Mouse (Mus musculus): ENCODE measurements at regions not wholly inside any gene's neighbourhood (a gene's known extent, or its start where the extent isn't known, plus 50 kb on each side); places are given as distances from the start of the nearest gene placed in this dataset.

DNA sequence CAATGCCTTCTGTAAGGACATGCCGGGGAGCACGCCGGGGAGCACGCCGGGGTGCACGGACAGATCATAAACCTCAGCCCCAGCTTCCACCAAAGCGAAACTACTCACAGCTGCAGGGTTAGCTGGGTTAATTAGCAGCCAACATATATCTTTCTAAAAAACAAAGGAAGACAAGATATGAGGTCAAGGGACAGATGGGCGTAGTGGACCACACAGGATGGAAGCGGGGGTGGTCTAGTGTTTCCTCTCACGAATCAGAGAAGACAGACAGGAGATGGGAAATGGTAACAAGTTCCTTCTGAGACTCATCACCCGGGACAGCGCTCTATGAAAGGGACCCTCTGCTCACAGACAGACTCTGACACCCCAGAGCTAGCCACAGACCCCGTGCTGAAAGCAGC lies 60.0 kb upstream of the Ajap1 start:
- no peak for DNase-seq (ENCODE audit: low spot score in 2 of 2)
- intact Hi-C loops (cut with DNase I) = no loop called here

DNA sequence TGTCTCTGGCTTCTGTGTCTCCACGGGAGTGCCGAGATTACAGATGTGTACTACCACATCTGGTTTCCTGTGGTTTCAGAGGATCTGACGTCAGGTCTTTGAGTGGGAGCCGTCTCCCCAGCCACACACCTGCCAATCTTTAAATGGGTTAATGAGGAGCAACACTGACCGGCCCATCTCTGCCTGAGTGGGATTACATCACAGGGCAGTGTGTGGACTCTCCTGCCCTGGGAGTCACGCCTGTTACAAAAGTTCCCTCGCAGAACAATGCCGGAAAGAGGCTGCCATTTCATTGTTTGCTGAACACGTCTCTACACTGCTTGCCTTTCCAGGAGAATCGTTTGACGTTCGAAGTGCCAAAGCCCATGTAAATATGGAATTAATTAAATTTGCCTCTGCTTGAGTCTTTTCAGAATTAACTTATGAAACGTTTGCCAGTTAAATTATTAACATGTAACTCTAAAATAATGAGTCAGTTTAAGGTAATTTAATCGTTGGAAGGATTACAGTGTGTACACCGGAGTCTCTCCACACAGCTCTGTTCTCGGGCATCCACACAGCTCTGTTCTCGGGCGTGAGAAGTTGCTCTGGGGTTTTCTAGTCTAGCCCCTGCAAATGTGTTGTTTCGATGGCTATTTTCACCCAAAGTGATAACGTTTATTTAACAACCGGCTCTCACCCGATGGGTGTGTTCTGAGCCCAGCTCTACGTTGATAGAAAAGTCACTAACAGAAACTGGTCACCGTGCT lies 61.5 kb upstream of the Ajap1 start:
- DNase-seq (ENCODE audit: low spot score in 2 of 2) = no peak
- intact Hi-C loops (cut with DNase I) = no loop called here

DNA sequence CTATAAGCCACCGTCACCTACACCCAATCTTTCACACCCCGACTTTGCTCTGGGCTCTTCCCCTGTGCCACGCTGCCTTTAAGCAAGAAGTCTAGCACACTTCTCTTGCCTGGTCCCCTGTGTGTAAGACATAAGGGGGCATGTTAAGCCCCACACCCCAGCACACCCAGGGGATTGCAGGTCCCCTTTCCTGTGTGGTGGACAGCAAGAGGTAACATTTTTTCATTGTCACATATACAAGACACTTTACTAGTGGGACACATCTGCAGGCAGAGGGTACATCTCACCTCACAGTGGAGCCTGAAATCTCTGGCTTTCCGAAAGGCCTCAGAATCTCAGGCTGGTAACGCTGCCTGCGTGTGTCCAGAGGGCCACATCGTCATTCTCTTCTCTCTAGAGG lies 64.1 kb upstream of the Ajap1 start:
- intact Hi-C loops (cut with DNase I) = no loop called here
- no peak for DNase-seq (ENCODE audit: low spot score in 2 of 2)

DNA sequence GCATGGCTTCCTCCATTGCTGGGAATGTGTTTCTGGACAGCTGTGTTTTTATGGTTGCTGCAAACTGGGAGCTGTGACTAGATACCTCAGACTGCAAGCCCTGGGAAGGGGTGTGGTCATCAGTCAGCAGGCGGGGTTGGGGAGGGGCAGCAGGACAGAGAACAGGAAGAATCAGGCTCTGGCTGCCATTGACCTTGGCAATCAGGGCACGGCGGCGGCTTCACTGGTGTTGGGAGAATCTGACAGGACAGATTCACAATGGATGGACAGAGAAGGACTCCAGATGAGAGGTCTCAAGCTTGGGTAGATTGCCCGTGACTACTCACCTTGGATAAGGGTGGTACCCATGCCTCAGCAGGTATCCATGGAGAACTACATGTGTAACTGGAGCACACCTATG lies 64.5 kb upstream of the Ajap1 start:
- no peak for DNase-seq (ENCODE audit: low spot score in 2 of 2)

DNA sequence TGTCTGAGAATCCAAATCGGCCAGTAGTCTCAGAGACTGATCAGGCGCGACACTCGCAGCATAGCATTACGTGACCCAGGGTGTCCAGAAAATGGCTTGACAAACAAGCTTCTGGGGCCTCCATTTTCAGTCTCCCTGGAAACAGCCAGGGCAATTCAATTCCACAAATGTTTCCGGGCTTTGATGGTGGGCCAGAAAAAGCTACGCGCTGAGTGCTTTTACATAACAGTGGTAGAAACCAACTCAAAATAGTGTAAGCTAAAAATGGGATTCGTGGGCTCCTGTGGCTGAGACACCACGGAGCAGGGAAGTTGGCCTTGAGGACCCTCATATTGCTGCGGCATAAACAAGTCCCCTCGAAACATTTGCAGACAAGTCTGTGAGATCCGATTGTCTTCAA lies 65.3 kb upstream of the Ajap1 start:
- intact Hi-C loops (cut with DNase I) = no loop called here
- peak; percentile 63 to 80 for DNase-seq (ENCODE audit: low spot score in 2 of 2)

More for the DNA sequence above, 64.5 kb upstream of the Ajap1 start:
- intact Hi-C loops (cut with DNase I) = no loop called here

DNA sequence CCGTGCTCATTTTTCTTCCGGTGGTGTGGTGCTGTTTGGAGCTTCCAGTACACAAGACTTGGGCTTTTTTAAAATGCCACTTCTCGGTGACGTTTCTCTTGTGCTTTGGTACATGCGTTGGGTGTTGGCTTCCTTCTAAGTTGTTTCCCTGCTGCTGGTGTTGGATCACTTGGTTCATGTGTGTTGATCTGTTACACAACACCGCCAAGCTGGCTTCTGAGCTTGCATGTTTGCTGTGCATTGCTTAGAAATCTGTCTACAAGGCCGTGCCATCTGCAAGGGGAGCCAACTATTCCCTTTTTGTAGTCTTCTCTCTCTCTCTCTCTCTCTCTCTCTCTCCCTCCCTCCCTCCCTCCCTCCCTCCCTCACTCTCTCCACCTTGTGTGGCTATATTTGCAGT lies 68.7 kb upstream of the Ajap1 start:
- no peak for DNase-seq (ENCODE audit: low spot score in 2 of 2)

DNA sequence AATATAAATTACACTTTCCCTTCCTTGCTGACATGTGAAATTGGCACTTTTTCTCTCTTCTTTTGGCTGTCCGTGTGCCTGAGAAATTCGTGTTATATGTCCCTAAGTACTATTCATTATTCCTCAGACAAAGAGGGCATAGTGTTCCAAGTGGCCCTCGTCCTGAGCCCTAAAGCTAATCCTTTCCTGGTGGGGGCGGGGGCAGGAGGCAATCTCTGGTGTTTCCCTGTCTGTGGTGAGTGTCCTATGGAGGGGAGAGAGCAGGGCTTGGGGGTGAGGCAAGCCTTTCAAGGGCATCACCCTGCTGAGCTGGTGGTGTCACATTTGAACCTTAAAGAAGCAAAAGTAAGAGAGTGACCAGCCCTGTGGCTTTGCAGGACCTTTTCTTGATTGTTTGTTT lies 69.9 kb upstream of the Ajap1 start:
- intact Hi-C loops (cut with DNase I) = no loop called here
- no peak for DNase-seq (ENCODE audit: low spot score in 2 of 2)

More for the DNA sequence above, 68.7 kb upstream of the Ajap1 start:
- intact Hi-C loops (cut with DNase I) = no loop called here

DNA sequence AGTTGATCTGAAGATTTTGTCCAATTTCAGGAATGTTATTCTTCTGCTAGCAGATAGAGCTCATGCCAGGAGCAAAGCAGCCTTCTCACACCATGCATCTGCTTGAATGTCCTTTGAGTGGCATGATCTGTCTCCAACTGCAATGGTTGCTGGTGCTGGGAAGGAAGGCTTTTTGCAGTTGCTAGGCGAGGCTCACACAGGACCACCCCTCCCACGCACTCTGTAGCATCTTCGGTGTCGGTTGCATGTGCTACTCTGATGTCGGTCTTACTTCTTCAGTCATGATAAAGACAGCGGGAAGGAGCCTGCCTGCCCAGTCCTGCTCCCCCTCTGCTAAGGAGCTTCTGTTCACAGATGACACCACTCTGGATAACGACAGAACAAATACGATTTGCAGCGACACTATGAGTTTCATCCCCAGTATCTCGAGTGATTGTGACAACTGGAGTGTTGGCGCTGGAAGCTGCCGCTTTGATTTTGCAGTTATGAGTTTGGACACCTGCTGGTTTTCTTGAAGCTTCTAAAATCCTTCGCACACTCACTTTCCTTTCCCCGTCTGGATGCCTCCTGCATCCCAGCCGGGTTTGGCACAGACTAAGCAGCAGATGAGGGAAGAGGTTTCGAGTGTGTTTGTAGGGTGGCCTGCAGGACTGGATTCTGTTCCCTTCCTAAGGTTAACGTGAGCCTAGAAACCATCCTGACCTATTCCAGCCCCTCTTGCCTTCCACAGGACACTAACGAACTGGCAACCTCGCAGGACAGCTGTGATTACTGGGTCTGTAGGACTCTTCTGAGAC lies 75.4 kb upstream of the Ajap1 start:
- DNase-seq (ENCODE audit: low spot score in 2 of 2) = peak; percentile 38 to 89
- intact Hi-C loops (cut with DNase I) = no loop called here

DNA sequence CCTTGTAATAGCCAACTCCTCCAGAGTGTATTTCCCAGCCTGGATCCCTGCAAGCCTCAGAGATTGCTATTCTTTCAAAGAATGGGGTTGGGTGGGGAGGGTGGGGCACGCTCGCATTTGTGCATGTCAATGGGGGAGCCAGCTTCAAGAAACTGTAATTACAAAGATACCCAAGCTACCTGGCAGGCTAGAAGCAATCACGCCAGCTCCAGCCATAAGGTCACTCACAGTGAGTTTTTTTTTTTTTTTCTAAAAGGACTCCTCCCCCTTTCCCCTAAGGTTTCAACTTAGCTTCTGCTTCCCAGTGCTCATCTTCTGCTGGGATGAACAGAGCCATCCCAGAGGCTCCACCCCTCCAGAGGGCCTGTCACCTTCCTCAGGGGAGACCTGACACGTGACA lies 77.0 kb upstream of the Ajap1 start:
- DNase-seq (ENCODE audit: low spot score in 2 of 2) = no peak
- intact Hi-C loops (cut with DNase I) = no loop called here

DNA sequence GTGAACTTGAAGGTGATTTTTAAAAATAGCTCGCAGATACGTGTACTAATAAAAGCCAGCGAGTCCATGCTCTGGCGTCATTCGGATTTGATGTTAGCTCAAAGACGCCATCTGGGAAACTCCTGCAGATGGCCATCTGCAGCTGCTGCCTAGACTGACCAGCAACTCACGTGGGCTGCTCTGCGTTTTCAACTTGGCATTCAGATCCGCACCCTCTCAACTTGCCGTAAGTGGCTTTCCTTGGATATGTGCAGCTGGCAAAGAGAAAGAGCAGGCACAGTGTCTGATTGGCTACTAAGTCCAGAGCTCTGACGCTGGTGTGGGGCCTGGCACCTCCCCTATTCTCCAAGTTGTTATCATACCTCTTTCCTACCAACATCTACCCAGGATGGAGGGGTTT lies 77.6 kb upstream of the Ajap1 start:
- intact Hi-C loops (cut with DNase I) = no loop called here
- DNase-seq (ENCODE audit: low spot score in 2 of 2) = peak in 1 of 2 experiments; percentile 24

DNA sequence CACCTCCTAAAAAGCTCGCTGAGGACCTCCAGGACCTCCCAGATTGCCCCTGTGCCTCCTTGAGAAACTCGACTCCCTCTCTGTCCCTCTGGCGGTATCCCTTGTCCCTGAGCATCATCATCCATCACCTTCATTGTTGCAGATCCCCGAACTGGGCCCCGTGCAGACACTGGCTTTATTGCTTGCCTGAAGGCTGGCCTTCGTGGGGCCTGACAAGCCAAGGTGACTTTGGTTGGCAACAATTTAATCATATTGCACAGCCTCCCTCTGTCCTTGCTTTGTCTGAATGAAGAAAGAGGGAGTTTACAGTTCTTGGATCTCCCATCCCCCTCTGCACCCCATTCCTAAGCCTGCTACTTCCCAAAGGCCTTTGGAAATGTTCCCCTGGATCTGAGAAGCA lies 78.3 kb upstream of the Ajap1 start:
- no peak for DNase-seq (ENCODE audit: low spot score in 2 of 2)
- intact Hi-C loops (cut with DNase I) = no loop called here

DNA sequence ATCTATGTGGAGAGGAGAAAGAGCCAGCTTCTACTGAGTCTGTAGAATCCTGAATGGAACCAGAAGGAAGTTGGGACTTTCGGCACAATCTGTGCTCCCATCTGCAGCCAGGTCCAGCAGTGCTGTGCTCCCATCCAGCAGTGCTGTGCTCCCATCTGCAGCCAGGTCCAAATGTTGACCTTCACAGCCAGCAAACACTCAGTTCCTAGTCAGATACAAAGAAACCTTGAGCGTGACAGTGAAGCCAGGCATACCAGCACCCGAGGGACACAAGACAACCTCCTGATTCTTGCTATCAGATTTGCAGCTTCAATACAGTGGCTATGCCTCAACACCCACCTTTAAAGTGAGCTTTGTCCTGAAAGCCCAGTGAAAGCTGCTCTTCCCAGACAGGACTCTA lies 79.4 kb upstream of the Ajap1 start:
- DNase-seq (ENCODE audit: low spot score in 2 of 2) = no peak
- intact Hi-C loops (cut with DNase I) = no loop called here

DNA sequence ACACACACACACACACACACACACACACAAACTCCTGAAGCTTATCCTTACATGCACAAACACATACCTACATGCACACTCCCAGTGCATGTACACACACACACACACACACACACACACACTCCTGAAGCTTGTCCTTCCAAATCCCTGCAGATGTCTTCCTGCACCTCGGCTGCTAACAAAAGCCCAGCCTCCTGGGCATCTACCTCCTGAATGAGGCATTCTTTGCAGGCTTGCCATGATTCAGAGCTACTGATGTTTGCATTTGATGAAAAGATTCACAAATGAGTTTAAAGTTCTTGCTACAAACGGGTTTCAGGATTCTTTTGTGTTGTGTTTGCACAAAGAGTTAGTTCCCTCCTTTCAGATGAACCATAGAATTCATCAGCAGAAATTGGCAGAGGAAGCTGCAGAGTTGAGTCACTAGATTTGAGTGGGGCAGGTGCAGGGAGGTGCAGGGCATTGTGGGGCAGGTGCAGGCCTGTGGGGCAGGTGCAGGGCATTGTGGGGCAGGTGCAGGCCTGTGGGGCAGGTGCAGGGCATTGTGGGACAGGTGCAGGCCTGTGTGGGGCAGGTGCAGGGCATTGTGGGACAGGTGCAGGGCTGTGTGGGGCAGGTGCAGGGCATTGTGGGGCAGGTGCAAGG lies 84.8 kb upstream of the Ajap1 start:
- no peak for DNase-seq (ENCODE audit: low spot score in 2 of 2)
- intact Hi-C loops (cut with DNase I) = no loop called here

DNA sequence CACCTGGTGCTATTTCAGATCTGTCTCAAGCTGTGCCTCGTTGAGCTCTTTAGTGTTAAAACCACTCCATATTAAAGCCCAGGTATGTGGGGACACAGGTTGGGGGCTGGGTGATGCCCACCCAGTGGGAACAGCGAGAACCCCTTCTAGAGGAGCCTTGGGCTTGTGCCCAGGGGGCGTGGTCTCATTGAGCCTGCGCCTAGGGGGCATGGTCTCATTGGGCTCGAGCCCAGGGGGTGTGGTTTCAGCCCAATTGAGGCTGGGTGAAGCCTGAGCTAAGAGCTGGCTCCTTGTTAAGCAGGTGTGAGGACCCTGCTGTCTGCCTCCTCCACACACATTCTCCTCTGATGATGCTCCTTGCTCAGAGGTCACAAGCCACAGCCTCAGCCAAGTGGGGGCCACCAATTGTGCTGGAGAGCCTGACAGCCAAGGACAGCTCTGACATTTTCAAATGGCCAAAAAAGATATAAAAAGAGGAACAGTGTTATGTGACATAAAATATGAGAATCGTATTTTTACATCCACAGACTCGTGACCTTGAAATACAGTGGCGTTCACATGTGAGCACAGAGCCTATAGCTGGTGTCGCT lies 90.7 kb upstream of the Ajap1 start:
- intact Hi-C loops (cut with DNase I) = no loop called here
- no peak for DNase-seq (ENCODE audit: low spot score in 2 of 2)

DNA sequence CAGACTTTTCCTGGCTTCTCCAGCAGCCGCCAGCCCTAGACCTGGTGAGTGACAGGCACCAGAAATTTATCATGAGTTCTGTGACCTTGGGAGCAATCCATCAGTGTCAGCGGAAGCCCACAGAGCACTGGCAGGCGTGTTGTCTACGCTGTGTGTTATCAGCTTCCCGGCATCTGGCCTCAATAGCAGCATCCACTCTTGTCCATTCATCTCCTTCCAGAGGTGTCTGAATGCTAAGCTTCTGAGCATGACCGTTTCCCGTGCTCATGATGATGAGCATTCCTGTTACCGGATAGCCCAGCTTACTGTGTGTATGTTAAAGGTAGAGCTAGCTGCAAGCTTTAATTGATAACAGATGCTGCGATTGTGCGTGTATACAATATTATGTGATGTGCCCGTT lies 110.7 kb upstream of the Ajap1 start:
- intact Hi-C loops (cut with DNase I) = no loop called here
- no peak for DNase-seq (ENCODE audit: low spot score in 2 of 2)

DNA sequence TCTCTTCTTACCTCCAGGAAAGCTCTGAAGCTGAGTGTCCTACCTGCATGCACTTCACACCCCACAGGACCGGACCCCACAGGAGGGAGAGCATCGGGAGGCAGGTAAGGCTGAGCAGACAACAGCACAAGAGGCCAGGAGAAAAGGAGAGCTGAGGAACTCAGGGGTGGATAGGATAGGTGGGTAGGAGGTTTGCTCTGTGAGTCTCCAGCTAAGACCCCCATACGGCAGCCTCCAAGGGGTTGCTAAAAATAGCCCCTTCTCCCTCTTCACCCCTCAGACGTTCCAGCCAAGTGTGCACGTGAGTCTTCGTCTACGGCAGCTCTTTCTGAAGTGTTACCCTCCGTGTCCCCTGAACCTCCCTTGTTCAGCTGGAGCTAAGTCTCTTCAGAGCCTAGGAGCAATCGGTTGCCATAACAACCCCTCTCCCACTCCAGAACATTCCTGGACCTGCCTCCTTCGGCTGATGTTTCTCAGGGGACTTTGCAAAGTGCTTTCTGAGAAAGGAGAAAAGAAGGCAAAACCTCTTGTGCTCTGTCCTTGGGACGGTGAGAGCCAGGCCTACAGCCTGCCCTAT lies 117.3 kb upstream of the Ajap1 start:
- DNase-seq (ENCODE audit: low spot score in 2 of 2) = peak; percentile 46 to 76
- intact Hi-C loops (cut with DNase I) = no loop called here

DNA sequence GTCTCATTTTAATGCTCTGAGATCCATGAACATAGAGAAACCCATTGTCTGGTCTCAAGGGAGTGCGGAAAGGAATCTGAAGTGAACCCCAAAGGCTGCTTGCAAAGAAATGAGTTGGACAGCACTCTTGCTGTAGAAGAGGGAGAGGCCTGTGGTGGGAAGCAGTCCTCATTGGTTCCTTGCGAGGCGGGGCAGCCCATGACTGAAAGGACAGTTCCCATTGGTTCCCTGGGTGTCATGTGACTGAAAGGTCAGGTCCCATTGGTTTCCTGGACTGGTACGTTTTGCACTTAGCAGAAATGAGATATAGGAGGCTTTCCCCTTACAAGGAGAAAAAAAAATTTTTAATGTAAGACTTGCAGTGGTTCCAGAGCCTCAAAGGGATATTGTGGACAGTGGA lies 119.9 kb upstream of the Ajap1 start:
- intact Hi-C loops (cut with DNase I) = no loop called here
- no peak for DNase-seq (ENCODE audit: low spot score in 2 of 2)

DNA sequence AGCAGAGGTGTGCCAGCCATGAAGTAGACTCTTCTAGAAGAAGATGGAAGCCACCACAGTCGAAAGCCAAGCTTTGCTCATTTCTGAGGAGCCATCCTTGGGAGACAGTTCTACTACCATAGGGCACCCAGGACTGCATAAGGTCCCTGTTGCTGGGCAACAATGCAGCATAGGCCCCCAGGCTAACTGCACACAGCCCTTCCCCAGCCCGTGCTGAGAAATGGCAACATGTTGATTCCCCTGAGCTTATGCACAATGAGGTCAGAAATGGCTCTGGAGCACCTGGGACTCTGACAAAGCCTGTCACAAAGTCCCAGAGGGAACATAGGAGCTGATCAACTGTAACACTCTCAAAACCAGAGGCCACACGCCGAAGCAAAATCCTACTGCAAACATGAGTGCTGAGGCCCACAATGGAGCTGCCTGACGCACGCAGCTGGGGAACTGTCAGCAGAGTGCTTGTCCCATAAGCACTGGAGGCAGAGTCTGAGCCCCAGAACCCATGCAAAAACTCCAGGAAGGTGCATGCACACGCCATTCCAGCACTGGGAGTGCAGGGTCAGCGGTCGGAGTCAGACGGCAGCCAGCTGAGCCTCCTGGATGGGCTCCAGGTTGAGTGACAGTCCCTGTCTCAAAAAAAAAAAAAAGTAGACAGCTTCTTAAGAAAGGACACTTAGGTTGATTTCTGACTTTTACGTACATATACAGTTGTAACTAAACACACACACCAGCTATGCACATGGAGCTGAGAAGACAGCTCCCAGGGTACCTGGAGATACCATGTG lies 120.6 kb upstream of the Ajap1 start:
- intact Hi-C loops (cut with DNase I) = no loop called here

DNA sequence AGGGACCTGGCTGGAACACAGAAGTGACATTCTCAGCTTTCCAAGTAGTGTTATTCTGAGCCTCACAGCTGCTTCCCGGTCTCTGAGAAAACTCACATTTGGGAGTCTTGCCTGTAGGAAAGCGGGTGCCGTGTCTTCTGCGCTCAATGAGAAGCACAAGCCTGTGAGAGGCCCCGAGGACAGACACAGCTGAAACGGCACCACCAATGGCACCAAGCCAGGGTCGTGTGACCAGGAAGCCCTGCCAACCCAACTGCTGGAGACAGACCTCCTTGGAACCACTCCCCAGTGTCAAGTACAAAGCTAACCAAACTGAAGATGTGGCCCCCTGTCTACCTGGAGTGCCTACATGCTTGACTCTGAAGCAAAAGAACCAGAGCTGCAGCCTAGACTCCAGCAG lies 121.3 kb upstream of the Ajap1 start:
- intact Hi-C loops (cut with DNase I) = no loop called here
- peak; percentile 34 to 50 for DNase-seq (ENCODE audit: low spot score in 2 of 2)

More for the DNA sequence above, 120.6 kb upstream of the Ajap1 start:
- DNase-seq (ENCODE audit: low spot score in 2 of 2) = no peak

Data from left cerebral cortex, postnatal 14 days (tissue).